Mouse (Mus musculus) monocyte, adult 5-6 weeks (primary cell): ENCODE results near the gene Aff1. TPM values are rescaled to one million over a fixed set of nuclear protein-coding genes. Genes with fewer than 3 reads are reported as not detected.

Experiments
- ATAC-seq: fragments of 153-309, 156-312 bp; replicated peaks from 2 replicates; pipeline ENCODE4 v1.8.0; 2017; ENCODE audit warnings: mild to moderate bottlenecking; ENCODE audit not compliant: low TSS enrichment, insufficient number of reproducible peaks, severe bottlenecking, poor library complexity, low FRiP score
- total RNA-seq: library from RNA; stranded (forward); fragments of 200-1000, 200-491, 200-594 nt; gene quantifications from 3 replicates; pipeline ENCODE4 v1.2.3, GENCODE M21; 2017

Aff1 gene
- total RNA-seq, 1 experiment from 2014 or later, result 31.2 TPM

GRCm38 (mm10) chr5:103720967-103721366 lies 28.8 kb downstream of the Aff1 start:
- no peak for ATAC-seq

GRCm38 (mm10) chr5:103721490-103721889 lies 29.3 kb downstream of the Aff1 start:
- ATAC-seq, result no peak

DNA sequence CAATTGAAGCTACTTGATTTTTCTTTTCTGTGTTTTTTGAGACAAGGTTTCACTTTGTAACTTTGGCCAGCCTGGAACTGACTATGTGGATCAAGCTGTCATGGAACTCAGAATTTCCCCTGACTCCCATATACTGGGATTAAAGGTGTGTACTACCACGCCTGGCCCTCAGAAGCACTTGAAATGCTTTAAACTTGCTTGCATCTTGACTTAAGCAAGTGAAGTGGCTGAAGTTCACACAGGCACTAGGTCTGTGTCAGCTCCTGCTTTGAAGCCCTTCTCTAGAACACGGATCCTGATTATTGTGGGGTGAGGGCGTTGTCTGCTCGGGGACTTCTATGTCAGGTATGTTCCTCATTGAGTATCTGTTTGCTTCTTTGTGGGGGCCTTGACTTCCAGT lies 30.5 kb downstream of the Aff1 start:
- no peak for ATAC-seq

GRCm38 (mm10) chr5:103724384-103724783 lies 32.2 kb downstream of the Aff1 start:
- no peak for ATAC-seq

- no peak for ATAC-seq
These were observed 32.6 kb downstream of the Aff1 start for GRCm38 (mm10) chr5:103724823-103725222.

DNA sequence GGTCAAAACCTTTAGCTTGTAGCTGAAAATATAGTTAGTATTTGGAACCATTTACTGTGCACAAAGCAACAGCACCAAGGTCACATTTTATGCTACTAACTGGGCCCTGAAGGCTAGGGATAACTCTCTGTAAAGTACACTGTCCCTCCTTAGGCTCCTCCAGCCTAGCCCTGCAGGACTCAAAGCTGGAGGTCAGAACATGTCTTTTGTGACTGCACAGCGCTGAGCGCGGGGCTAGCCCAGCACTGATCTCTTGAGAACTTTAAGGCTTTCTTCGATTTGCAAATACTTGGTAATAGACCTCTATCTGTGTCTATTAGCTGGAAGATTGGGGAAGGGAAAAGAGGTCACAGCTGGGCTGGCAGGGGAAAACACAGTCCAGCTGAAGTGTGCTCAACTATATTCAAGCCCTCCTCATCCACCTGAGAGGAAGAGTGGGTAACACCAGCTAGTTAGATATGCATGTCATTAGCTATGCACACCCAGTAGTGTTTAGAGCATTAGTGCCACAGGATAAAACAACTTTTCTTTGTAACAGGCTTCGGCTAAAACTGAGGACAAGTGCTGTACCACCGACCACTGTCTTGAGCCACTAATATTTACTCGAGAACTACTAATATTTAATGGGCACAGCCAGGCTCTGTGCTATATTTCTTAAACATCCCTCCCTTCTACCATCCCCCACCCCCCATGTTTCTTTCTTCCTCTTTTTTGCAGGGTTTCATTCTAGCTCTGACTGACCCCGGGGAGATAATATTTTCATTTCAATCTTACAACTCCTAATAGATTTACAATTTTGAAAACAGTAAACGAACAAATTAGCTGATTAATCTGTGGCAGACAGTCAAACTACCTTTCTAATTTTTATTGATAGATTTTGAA lies 33.3 kb downstream of the Aff1 start:
- no peak for ATAC-seq

DNA sequence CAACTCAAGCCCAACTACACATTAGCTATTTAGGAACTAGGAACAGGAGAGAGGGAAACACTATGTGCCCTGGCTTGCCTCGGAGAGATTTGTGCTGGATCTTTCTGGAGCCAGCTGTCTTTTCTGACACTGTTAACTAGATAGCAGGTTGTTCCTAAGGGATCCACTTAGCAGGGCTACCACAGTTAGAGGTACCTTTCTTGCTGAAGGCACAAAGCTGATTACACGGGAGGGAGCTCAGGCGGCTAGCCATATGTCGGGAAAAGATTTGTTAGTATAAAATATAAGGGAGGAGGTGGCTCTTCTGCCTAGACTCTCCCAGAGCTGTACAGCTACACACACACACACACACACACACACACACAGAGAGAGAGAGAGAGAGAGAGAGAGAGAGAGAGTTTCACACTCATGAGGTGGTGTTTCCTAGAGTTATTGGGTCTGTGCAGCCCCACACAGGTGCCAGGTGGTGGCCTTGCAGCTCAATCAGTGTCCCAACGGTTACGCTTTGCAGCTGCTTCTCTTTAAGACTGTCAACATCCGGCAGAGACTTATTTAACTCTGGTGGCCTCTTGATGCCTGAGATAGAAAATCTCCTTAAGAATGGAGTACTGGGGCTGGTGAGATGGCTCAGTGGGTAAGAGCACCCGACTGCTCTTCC lies 34.2 kb downstream of the Aff1 start:
- no peak for ATAC-seq

DNA sequence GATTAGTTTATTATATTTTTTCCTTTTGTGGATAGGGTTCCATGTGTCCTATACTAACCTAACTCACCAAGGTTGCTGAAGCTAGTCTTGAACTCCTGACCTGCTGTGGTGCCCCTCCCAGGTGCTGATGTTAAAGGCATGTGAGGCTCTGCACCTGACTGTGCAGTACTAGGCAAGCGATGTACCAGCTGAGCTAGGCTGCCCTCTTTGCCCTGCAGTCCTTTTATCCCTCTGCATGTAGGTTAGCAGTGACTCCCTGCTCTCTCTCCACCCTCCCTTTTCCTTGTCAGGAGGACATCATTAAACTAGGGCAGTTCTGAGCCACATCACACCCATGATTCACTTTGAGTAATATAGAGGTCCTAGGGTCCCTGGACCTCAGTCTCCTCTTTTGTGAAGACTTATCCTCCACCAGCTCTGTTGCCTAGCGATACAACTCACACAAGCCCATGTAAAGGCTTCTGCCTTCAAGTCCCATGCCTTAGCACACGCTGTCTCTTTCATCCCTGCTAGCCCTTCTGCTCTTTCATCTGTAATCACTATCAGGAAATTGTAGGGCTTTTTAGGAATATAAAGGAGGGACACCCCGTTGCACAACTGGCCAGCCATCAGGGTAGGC lies 35.7 kb downstream of the Aff1 start:
- ATAC-seq, result no peak

DNA sequence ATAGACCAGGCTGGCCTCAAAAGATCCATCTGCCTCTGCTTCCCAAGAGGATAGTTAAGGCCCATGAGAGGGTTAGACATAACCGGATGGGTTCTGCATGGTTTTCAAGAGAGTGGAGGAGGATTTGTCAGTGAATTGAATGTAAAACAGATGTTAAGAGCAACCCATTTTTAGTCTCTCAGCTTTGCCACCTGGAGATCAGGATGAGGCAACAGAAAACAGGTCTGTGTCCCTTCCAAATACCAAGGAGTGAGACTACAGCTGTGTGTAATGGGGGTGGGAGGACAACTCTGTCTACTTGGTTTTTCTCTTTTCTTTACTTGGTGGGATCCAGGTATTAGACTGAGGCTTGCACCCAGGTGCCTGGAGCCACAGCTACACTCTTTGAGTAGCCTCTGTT lies 37.1 kb downstream of the Aff1 start:
- no peak for ATAC-seq

DNA sequence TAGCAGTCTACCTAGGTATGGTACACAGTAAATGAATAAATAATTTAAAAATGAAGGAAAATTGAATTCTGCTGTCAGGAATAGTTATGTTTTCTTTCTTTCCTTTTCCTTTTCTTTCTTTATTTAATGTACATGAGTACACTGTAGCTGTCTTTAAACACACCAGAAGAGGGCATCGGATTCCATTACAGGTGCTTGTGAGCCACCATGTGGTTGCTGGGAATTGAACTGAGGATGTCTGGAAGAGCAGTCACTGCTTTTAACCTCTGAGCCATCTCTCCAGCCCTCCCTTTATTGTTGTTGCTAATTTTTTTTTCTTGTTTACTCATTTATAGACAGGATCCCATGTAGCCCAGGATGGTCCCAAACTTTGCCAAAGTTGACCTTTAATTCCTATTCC lies 38.0 kb downstream of the Aff1 start:
- ATAC-seq, result no peak

DNA sequence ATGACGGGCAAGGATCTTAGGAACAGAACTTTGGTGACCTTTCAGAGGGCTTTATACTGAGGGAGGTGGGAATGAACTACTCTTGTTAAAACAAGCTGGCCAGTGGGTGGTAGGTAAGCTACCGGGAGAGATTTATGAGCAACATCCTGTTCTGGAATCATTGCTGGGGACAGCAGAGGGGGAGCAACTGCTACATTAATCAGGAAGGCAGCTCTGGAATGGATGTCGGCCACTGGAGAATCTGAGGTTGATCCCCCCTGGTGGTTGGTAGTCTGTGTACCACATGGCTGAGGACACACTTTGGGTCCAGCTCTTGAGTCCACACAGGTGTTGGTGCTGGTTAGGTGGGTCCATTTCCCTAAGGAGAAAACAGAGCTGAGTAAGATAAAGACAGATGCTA lies 38.6 kb downstream of the Aff1 start:
- ATAC-seq, result no peak

- ATAC-seq, result peak; percentile 80
These were observed 40.4 kb downstream of the Aff1 start for GRCm38 (mm10) chr5:103732581-103732980.

DNA sequence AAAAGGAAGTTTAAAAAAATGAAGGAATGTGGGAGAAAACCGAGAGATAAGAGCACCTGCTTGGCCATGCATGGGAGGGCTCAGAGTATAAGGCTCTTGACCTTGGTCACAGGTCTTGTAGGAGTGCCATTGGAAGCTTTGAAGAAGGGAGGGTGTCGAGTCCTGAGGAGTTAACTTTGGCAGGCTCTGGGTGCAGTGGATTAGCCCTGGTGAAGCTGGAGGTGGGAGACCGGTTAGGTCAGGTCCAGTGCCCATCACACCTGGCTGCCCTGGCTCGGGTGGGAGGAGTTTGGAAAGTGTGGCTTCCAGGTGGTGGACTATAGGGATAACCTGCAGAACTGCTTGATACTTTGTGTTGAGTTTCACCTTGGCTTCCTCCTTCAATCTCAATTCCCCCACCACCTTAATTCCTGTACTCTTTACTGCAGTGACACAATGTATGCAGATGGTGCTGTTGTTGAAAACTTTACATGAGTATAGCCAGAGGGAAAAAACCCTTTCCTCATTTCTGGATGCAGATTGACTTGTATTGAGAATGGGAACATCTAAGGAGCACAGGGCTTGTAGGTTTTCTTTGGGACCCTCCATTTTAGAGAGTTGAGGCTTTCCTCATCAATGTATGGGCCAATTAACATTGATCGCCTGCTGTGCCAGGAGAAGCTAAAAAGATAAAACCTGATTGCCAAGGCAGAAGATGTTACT lies 43.4 kb downstream of the Aff1 start:
- ATAC-seq, result no peak

DNA sequence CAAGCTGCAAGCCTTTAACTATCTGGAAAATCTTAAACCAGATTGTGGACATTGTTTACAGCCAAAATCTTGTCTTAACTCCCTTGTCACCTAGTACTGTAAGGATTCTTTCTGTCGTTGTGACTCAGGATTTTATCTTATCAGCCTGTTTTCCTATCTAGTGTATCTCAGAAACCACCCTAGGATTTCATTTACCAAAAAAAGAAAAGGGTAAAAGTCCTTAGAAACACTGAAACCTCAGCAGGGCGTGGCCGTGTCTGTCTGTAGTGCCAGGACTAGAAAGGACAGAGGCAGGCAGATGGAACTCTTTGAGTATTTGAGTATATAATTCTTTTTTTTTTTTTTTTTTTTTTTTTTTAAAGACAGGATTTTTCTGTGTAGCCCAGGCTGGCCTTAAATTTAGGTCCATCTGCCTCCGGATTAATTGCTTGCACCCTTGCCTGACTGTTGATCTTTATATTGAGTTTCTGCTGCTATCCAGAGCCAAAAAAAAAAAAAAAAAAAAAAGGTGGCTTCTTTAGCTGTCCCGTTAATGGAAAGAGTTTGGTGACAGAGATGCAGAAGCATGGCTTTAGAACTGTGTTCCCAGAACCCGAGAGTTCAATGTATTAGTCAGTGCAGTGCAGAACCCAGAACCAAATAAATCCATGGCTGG lies 44.5 kb downstream of the Aff1 start:
- no peak for ATAC-seq

GRCm38 (mm10) chr5:103737208-103738066 lies 45.3 kb downstream of the Aff1 start:
- ATAC-seq, result no peak

- no peak for ATAC-seq
These were observed 46.3 kb downstream of the Aff1 start for GRCm38 (mm10) chr5:103738509-103738908.

DNA sequence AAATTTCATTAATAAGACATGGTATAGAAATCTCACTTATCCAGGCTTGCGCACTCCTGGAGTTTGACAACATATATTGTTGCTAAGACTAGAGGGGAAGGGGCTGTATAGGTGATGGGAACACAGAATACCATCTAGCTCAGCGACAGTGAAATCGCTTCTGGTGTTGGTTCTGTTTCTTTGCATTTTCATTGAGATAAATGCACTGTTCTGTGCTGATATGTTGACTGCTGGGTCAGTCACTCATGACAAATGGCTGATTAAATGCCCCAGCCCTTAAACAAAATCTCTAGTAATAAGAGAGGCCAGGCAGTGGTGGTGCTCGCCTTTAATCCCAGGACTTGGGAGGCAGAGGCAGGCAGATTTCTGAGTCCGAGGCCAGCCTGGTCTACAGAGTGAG lies 47.0 kb downstream of the Aff1 start:
- ATAC-seq, result no peak
